Mouse (Mus musculus) CH12.LX (cell line): ENCODE measurements around the gene Gcnt7.

Source experiments
- CTCF ChIP-seq, 2 experiments: IDR thresholded peaks in 1 of 2; conservative IDR thresholded peaks in 1 of 2; 2 replicates each; pipeline ENCODE4 v1.5.1; 2011 to 2012; ENCODE audit warnings: low read depth in 2 of 2, low read length in 2 of 2, improper control_type of control experiment in 1 of 2, inconsistent platforms in 1 of 2, mild to moderate bottlenecking in 1 of 2, moderate library complexity in 1 of 2
- USF1 ChIP-seq: IDR thresholded peaks from 2 replicates; pipeline ENCODE4 v1.6.1; 2014; ENCODE audit warnings: low read depth, mild to moderate bottlenecking, inconsistent platforms, low read length, improper control_type of control experiment
- ZNF384 ChIP-seq: IDR thresholded peaks from 2 replicates; pipeline ENCODE4 v1.6.1; 2012; ENCODE audit warnings: low read depth, low read length, improper control_type of control experiment, inconsistent platforms

- peak; percentile 46 to 92 for TF ChIP-seq CTCF (conservative IDR thresholded peaks at IDR 0.05 in 1 of 2, IDR thresholded peaks at IDR 0.05 in 1 of 2; ENCODE audit: low read depth in 2 of 2, low read length in 2 of 2)
- TF ChIP-seq USF1 = no peak
- no peak for TF ChIP-seq ZNF384
These were observed 19.5 kb upstream of the Gcnt7 start for GRCm38 (mm10) chr2:172477860-172478259.
